Mouse (Mus musculus) lung, postnatal 10 days (tissue): ENCODE data around the gene Upf1.

ENCODE experiments used
- DNase-seq: peaks from one replicate; pipeline ENCODE4 v3.0.0; 2021

Upf1 gene

DNA sequence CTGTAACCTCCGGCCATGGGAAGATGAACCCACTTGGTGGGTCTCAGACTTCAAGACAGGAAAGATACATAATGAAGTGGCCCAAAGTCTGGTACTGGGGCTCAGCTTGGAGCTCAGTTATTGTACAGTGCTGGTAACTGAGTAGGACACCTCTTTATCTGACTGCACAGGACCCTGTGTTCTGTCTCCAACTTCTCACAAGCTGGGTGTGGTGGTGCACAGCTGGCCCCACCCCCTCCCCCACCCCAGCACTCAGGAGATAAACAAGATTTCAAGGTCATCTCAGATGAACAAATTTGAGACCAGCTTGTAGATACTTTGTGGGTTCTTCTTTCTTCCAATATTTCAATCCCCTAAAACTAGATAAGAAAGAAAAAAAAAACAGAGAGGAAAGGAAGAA, 3.0 kb upstream of the Upf1 start:
- no peak for DNase-seq

DNA sequence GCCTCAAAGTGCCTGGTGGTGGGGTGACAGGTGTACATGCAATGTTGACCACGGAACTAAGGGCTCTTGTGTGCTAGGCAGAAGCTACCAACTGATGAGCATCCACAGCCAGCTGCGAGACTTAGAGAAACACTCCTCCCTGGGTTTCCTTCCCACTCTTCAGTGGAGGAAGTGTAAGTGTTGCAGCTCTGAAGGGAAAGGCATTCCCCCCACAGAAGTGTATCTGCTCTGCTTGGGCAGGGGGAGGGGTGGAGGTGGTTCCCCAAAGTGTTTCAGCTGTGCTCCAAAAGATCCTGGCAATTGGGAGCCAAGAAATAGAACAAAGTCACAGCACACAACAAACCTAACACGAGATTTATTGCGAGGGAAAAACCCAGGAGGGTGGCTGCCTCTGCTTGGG, 926 bp upstream of the Upf1 start:
- no peak for DNase-seq

DNA sequence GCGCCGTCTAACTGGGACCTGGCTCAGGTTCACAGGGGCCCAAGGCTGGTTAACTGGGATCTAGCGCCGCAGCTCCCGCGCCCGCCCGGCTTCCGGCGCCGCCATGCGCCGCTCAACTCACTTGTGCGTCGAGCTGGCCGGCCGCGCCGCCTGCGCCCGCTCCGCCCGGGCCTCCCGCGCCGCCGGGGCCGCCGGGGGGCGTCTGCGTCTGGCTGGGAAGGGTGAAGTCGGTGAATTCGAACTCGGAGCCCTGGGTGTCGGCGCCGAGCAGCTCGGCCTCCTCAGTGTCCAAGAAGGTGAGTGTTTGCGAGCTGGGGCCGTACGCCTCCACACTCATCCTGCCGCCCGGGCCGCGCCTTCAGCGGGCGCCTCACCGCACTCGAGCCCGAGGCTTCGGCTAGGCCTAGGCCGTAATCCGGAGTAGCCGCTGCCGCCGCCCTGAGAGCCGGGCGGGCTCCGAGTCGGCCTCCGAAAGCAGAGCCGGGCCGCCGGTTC, 374 bp downstream of the Upf1 start:
- peak; percentile 62 for DNase-seq

DNA sequence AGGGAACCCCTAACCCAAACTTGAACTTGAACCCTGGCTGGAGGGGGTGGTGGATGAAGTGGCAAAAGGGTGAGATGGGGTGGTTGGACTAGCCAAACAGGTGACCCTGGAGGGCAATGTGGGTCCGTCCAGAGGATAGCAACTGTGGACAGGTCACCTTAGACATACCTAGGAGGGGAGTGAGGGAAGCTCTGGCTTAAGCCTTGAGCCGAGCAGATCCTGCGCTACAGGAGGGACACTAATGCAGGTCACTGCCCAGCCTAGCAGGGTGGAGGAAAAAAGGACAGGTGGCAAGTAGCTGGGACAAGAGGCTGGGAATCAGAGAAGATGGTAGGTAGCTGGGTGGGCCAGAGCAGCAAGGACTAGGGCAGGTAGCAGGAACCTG, 1.1 kb downstream of the Upf1 start:
- no peak for DNase-seq

DNA sequence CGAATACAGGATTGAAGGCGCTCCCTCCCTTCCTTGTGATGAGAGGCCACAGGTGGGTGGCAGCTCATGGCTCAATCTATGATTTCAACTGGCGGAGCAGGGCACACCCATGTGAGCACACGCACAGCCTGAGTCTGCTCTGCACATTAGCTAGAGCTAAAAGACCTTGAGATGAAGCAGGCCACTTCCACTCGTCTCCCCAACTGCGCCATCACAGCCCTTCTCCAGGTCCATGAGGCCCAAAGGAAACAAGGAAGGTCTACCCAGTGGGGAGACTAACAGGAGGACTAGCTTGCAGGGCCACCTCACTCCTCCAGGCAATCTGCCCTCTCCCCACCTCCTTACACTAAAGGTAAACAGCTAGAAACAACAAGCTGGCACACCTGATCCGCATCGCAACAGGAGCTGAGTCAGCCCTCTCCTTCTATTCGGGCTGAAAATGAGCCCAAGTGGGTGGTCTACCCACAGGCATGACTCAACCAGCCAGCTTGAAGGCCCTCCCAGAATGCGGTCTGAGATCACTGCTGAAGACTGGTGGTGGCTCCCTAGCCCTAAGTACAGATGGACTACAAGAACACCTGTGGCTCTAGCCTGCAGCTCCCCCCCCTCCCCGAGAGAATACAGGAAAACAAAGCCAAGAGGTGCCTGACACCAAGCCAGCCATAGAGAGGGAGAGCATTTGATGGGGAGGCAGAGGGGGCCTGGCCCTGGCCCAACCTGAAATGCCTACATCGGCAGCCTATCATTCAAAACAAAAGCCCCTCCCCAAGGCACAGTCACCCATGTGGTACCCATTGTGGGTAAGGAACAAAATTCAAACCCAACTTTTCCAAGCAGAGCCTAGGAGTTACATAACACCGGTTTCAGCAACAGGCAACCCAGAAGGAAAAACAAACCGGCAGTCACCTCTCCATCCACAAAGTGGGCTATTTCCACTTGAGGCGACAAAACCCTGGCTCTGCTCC, 1.8 kb downstream of the Upf1 start:
- DNase-seq = no peak

DNA sequence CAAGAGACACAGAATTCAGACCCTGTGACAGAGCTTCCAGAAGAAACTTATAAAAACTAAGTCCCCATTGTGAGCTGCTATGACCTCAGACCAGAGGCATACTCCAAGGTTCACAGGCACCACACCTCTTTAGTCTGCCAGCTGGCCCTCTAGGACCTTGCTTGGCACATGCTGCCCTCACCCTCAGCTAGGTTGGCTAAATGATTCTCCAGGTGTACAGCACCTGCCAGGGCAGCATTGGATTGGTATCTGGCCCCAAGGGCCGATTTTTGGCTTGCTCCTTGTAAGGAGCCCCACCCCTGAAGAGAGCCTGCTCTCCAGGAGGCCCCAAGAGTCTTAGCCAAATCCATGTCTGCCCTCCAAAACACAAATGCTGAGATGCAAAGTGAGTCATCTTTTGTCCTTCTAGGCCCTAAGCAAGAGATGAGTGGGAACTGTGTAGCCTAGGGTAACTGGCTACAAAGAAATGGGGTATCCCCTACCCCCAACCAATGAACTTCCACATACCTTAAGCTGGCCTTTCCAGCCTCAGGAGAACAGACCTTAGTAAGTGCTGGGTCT, 5.1 kb downstream of the Upf1 start:
- no peak for DNase-seq

DNA sequence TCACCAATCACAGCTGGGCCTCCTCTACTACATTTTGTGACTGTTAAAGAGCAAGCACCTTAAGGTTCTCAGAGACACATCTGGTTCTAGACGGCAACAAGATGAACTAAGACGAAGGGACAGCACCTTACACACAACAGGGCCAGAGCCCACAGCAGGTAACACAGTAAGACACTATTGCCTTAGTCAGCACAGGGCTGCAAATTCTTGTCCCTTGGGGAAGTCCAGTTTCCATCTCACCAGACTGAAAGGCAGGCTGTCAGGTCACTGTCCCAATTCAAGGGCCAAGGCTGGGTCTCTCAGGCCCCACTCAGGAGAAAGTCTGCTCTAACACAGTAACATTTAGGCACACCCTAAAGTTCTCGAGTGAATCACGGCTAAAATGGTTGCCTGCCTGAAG, 5.6 kb downstream of the Upf1 start:
- DNase-seq = no peak

DNA sequence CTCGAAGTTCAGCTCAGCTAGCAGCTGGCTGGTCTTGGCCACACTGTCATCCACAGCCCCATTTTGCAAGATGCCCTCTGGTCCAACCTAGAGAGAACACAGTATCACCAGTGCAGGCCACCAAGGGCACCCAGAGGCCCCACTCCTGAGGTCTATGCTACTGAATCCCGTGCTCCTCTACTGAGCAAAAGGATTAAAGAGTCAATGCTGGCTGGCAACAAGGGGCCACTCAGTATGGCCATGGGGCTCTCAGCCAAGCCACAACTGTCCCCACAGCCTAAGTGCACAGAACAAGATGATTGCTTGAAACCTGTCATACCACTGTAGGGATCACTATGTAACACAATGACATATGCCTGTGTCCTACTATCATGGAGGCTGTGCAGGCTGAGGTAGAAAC, 8.8 kb downstream of the Upf1 start:
- DNase-seq = no peak

DNA sequence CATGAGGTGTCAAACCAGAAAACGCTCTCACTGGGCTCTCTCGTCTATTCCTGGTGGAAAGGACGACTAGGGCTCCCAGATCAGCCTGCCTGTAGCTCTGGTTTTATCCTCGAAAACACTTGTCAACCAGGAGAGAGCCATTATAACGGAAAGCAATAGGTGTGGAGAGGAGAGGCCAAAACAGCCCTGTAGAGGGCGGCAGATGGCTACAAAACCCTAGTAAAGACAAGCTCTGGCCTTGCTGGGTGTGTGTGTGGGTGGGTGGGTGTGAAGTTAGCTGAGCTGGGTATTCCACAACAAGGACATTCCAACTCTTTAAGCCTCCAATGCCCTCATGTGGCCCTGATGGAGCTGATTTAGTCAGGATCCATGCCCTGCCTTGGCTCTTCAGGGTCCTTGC, 9.4 kb downstream of the Upf1 start:
- DNase-seq = peak; percentile 60

DNA sequence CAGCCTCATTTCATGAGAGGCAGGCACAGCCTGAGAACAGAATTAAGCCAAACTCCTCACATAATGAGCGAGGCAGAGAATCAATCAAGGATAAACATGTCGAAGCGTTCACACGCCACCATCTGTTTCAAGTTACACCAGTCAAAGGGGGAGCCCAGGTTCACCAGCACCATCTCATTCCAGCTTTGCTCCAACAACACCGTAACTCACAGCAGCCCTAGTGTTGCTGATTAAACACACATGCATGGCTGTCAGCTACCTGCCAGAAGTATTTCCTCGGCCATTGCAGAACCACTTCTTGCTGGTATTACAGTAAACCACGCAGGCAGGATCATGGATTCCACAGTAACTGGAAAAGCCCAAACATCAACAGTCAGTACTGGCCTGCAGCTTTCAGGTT, 10.0 kb downstream of the Upf1 start:
- DNase-seq = no peak

DNA sequence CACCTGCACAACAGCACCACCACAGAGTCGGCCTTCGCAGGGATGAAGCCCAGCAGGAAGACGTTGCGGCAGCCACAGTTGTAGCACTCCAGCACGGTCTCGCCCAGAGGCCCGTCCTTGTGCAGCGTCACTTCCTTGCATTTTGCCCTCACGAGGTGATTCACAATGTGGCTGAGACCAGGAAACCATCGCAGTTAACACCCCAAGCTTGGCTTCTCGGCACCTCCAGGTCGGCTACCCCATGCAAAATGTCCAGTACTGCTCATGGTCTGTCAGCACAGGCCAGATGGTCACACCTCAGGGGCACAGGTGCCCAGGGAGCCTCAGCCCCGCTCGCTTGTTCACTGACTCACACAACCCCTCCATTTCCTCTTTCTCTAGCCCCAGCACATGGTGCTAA, 11.1 kb downstream of the Upf1 start:
- DNase-seq = no peak

DNA sequence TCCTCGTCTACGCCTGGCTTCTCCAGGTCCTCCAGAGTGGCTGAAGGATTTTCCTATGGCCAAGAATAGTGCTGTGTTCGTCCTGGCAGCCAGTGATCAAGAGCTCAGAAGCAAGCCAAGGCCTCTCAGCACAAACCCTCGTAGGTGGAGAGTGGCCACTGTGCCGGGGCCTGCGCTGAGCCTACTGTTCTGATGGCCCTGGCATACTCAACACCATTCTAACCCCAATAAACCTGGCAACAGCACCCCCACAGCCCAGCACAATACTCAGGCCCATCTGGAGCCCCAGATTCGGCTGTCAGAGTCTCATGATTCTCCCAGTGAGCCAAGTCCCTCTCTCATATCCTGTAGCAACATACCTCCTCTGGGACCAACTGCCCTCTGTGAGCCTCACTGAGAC, 12.4 kb downstream of the Upf1 start:
- DNase-seq = no peak

DNA sequence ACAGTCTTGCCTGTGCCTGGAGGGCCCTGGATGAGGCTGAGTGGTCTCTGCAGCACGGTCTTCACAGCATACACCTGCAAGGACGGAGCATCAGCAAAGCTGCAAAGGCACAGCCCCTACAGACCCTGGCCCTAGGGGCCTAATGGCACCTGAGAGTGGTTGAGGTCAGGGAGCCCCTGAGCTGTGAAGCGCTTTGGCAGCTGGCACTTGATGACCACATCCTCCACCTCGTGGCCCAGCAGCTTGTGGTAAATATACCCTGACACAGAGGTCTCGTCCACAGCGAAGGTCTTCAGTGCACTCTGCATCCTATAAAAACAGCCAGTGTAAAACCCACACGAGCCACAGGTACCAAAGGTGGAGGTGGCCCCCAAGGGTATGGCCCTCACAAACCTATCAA, 14.1 kb downstream of the Upf1 start:
- DNase-seq = no peak

DNA sequence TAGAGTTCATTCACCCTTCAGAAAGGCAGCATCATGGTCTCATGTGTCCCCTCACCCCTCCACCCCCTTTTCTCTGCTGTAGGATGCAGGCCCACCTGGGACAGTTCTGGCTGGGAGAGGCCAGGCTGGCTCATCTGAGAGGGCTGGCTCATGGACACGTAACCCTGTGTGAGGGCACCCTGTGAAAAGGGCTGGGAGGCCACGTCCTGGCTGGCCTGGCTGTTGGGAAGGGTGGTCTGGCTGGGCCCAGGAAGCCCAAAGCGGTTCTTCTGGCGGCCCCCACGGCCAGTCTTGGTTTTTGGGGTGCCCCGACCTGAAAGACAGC, 20.2 kb downstream of the Upf1 start:
- no peak for DNase-seq

DNA sequence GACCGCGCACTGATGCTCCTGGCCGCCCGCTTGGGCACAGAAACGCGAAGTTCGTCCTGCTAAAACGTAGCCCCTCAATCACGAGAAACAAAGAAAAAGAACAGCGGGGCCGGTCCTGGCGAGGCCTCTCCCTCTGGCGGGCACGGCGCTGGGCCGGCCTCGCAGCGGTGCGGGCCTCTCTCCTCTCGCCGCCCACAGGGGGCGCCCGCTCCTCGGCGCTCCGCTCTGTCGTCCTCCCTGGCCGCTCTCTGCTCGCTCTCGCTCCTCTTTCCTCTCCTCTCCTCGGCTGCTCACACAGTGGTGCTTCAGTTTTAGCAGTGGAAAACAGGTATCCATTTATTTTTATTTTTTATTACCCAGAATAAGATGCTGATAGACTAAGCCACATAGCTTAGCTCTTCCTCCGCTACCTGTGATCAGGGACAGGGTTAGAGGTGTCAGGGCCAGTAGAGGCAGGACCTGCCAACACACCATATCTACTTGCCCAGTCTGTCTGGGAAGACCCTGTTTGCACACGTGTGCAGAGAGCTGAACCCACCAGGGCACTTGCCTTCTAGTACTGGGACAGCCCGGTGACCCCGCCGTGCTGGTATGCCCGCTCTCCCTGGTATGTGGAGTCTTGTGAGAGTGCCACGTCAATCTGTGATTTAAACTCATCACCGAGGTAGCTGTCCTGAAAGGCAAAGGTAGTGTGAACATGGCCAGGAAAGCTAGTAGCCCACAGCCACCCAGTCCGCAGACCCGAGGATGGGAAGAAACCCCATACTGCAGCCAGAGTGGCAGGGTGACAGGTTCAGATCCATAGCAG, 20.8 kb downstream of the Upf1 start:
- DNase-seq = peak; percentile 81

DNA sequence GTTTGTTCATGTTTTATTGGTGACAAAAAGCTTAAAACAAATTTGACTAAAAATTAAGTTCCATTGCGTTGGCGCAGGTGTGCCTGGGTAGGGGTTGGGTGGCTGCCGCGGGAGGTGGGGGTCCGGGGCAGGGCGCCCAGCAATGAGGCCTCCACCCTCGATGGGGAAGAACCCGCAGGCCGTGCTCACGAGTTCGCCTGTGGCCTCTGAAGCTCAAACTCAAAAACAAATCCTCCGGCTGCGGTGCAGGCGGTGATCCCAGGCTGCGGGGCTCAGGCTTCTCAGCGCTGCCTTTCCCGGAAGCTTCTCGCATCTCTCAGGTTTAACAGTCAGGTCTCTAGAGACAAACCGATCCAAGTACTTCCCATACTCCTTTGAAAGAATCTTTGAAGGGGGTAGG, 21.6 kb downstream of the Upf1 start:
- no peak for DNase-seq

DNA sequence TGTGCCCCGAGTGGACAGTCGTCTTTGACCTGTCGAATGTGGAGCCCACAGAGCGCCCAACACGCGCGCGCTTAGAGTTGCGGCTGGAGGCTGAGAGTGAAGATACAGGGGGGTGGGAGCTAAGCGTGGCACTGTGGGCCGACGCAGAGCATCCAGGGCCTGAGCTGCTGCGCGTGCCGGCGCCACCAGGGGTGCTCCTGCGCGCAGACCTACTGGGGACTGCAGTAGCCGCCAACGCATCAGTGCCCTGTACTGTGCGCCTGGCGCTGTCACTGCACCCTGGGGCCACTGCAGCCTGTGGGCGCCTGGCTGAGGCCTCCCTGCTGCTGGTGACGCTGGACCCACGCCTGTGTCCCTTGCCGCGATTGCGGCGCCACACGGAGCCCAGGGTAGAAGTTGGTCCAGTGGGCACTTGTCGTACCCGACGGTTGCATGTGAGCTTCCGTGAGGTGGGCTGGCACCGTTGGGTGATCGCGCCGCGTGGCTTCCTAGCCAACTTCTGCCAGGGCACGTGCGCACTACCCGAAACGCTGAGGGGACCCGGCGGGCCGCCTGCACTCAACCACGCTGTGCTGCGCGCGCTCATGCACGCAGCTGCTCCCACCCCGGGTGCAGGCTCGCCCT, 22.2 kb downstream of the Upf1 start:
- DNase-seq = peak; percentile 70

DNA sequence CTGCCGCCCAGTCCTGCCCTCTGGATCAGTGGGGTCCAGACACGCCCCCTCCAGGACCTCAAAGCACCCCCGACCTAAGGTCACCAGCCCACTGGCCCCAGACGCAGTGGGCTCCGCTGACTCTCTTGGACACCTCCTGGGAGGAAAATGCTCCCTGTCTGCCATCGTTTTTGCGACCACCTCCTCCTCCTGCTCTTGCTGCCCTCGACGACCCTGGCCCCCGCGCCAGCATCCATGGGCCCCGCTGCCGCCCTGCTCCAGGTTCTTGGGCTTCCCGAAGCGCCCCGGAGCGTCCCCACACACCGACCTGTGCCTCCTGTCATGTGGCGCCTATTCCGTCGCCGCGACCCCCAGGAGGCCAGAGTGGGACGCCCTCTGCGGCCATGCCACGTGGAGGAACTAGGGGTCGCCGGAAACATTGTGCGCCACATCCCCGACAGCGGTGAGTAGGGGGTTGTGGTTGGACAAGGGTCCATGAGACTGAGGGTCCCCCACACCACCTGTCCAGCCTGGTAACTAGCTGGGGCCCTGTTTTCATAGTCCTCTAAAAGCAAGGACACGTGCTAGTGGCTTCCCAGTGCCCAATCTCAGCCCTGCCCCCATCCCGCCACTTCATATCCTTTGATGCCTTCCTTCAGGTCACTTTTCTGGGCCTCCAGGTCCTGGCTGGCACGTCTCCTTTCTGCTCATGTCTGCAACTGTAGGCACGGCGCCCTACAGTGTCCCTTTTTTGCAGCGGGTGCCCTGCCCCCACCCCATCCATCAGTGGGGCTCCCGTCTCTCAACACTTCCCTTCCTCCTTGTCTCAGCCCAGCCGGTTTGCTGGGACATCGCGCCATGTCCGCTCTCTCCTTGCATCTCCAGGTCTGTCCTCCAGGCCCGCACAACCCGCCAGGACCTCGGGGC, 23.0 kb downstream of the Upf1 start:
- peak; percentile 35 for DNase-seq

DNA sequence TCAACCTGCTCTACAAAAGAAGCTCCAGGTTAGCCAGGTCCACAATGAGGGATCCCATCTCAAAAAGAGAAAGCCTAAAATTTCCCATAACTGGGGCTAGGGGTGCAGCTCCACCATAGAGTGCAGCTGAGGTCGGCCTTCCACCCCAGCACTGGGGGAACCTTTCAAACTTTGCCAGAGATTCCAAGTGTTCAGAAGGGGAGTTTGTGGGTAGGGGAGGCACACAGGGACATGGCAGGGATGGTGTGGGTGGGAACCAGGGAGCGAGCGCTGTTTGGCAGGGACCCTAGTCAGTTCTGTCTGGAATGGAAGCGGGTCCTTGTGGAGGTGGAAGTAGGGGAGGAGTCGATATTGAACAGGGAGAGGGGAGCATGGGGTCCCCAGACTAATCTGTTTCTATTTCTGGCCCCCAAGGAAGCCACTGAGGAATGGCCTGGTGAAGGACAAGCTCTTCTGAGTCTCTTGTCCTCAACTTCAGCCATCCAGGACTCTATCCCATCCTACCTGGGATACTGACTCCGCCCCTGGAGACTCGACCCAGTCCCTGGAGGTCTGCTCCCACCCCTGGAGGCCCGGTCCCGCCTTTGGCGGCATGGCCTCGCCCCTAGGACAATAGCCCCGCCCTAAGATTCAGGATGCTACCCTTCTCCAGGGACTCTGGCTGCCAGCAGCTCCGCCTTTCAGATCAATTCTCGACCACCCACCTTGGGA, 23.8 kb downstream of the Upf1 start, which contains the start of gene Gdf1:
Gene Gdf1 (plus strand): TSS at position 694 of the 711 bp plus-strand sequence.
- DNase-seq = peak; percentile 46

DNA sequence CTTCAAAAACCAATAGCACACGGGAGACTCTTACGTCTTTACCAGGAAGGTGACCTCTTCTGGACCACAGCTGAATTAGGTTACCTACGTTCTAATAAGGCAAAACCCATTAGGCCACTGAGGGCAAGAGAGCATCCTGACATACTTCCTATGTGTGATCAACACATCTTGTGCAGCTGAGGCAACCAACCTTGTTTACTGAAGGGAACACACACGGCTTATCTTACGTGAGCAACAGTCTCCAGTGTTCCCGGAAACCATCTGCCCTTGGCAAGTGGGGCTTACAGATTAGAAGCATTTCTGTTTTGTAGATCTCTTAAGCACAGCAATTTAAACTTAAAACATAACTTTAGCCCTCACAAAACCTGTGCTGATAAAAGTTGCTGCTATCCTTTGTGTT, 25.6 kb downstream of the Upf1 start:
- no peak for DNase-seq

DNA sequence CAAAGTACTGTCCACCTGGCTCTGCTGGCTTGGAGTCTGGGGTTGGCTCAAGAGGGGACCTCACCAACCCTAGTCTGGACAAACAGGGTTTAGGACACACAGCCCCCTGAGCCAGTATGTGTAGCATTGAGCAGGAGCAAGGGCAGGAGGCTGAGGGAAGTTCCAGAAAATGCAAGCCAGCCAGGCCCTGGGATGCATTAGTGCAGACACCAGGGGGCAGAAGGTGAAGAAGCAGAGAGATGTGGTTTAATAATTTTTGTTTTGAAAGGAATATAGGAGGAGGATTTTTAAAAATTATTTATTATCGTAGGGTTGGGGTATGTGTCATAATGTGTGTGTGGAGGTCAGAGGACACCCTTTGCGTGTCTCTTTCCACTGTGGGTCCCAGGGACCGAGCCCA, 29.4 kb downstream of the Upf1 start:
- DNase-seq = no peak
